Mouse (Mus musculus) thymus, postnatal 25 days (tissue): ENCODE measurements around the gene Fam78a.

Experiments
- DNase-seq: peaks from one replicate; pipeline ENCODE4 v3.0.0; 2022

Gene Fam78a

DNA sequence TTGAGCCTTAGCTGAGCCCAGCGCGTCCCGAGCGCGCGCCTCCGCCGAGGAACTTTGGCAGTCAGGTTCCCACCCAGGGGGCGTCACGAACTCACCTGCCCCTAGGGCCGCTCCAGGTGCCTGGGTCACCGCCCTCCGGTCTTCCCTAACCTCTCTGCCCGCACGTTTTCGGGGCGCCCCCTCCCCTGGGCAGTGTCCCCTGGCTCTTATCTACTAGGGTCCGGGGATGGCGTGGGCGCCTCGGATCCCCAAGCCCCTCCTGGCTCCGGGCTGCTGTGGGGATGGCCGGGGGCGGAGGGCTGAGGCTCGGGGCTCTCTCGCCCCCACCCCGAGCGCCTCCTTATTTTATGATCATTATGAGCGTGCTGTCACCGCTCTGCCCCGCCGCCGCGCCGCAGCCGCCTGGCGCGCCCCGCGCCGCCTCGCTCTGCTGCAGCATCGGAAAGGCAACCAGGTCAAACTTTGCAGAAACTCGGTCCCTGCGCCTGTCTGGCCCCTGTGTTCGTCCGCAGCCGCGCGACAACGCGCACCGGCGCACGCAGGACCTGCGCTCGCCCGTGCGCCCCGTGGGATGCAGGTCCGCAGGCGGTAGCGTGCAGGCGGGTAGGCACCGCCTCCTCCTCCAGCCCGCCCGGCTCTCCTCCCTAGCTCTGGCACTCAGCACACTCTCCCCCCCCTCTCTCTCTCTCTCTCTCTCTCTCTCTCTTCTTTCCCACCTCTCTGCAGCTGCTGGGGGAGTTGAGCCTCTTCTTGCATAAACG is at the start of gene Fam78a:
Gene Fam78a, minus strand, starts transcription at position 747 of the 761 bp plus-strand sequence.
- DNase-seq: peak; percentile 76

DNA sequence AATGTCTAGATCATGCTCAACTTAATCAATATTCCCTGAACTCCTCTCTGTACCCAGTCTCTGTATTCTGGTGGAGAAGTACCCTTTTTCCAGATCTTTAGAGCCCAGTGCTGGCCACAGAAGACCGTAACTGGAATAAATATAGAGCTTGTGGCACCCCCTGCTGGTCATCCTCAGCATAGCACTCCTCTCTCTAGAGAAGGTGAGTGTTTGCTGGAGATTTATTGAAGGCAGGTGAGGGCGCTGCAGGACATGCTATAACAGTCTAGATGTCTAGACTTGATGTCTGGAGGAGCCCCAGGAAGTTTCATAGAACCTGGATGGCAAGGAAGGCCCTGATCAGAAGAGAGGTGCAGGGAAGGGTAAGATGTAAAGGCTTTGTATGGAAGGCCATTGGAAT is 49.4 kb upstream of the Fam78a start:
- peak; percentile 95 for DNase-seq

DNA sequence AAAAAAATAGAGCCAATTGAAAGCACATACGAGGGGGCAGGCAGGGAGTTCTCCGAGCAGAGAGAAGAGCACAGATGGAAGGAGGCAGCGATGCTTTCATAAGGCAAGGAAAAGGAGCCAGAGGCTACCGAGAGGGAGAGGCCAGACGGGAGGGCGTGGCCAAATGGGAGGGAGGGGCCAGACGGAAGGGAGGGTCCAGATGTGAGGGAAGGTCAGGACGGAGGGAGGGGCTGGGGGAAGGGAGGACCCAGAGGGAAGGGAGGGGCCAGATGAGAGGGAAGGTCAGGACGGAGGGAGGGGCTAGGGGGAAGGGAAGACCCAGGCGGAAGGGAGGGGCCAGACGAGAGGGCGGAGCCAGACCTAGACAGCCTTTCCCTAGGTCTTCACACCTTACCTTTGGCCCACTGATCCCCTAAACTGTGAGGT is 47.9 kb upstream of the Fam78a start:
- no peak for DNase-seq

DNA sequence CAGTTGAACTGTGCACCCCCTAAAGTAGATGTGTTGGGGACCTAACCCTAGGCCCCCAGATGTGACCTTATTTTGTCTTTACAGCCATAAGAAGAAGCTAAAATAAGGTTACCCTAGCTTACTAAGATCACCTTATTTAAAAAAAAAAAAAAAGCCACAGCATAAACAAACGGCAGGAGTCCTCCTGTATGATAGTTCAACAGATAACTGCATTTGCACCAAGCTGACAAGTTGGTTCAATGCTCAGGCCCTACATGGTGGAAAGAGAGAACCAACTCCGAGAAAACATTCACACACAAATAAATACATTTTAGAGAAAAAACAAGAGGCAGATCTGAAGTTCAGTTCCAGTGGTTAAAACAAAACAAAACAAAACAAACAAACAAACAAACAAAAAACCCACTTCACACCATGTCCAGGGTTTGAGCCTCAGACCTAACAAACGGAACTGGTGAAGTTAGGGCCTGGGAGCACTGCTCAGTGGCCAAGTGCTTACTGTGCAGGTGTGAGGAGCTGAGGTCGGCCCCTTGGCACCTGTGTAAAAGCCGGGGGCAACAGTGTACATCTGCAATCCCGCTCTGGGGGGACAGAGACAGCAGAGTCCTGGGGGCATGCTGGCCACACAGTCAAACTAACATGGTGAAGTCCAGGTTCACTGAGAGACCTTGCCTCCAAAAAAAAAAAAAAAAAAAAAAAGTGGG is 47.4 kb upstream of the Fam78a start:
- no peak for DNase-seq

DNA sequence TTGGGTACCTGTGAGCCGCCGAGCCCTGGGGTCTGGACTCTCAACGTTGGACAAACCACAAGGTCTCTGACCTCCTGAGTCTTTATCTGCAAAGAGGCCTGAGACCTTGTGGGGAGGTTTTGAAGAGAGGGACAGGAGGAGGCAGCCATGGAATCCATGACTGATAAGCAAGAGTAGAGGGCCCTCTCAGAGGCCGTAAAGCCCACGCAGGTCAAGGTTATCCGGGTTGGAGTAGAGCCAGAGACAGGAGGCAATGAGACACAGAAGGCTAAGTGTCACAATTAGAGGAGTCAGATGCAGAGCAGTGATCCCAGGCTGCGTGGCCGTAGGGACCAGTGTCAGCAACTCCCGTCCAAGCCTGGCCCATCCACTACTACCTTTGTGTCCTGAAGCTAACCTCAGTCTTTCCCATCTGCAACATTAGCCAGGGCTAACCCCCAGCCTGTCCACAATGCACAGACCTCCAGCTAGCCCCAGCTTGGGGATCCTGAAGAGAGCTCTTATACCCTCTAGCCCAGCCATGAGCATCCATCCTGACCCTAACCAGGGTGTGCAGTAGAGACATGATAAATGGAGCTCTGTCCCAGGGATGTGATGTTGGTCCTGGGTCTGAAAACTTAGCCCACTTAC is 46.7 kb upstream of the Fam78a start:
- DNase-seq: no peak

DNA sequence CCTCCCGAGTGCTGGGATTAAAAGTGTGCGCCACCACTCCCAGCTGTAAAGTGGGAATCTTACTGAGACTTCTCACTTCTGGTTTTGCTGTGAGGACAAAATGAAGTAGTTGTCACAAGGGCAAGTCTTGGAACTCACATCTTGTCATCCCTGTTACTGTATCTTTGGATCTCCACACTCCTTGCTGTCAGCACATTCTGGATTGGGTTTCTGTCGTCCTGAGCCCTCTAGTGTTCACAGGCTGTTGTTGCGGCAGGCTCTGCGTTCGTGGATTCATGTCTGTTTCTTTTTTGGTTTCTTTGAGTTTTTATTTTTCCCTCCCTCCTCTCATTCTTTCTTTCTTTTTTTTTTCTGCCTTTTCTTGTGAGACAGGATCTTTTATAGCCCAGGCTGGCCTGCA is 45.8 kb upstream of the Fam78a start:
- peak; percentile 69 for DNase-seq

DNA sequence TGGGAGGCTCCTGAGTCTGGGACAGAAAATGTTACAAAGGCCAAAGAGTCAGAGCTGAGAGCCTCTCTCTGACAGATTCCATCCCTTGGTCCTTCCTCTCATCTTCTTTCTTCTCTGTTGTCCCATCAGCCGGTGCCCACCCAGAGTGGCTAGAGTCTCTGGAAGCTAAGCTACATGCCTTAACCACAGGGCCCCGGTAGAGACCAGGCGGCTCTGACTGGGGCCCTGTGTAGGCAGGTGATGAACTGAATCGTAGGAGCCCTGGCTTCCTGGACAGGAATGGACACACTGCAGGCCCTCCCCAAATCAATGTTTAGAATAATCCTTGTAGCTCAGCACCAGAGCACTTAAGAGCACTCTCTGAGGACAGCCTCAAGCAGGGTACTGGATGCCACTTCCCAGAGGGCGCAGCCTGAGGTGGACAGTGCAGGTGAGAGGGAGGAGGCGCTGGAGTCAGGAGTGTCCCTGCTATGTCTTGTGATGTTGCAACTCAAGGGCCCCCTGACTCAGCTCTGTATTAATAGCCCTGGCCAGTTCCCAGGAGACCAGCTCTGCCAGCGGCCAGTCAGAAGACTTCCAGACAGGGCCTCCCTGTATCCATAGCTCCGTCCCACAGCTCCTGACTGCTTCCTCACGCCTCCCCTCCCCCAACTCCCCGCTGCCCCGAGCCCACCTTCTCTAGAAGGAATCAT is 44.9 kb upstream of the Fam78a start:
- DNase-seq: no peak

DNA sequence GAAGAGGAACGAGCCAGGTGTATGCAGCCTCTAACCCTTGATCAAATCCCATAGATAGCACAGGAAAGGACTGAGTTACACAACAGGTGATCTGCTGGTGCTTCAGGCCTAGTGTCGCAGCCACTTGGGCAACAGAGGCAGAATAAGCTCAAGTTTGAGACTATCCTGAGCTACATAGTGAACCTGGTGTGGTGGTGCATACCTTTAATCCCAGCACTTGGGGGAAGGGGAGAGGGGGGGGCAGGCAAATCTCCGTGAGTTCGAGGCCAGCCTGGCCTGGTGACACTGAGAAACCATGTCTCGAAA is 43.8 kb upstream of the Fam78a start:
- no peak for DNase-seq

DNA sequence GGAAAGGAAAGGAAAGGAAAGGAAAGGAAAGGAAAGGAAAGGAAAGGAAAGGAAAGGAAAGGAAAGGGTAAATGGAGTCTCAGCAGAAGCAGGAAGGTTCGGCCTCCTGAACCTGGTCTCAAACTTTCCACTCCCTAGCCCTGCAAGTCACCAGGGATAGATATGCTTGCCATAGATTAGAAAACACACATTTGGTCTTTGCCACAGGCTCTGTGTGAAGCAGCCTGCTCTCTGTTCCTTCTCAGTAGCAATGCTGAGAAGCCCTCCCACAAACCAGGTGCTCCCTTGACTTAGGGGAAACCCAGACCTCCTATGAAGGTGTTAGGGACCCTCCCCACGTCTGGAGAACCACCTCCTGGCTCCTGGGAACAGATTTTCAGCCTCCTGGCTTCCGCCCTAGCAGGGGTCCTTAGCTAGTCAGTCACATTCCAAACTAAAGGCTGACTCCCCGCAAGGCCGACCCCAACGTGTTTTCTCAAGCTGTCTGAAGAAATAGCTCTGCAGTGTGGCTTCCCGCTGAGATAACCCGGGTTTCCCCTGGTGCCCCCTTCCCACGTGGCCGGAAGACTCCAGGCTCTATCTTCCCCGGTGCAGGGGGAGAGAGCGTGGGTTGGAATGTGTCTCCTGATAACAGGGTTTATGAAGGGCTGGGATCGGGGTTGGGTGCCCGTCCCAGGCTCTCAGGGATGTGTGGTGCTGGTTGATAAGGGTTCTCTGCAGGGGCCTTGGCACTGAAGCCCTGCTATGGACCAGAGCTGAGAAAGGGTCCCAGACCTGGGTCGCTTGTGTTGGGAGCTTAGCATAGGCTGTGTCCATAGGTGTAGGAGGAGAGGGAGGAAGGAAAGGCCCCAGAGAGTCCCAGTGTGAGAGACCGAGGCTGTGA is 43.2 kb upstream of the Fam78a start:
- peak; percentile 42 for DNase-seq

DNA sequence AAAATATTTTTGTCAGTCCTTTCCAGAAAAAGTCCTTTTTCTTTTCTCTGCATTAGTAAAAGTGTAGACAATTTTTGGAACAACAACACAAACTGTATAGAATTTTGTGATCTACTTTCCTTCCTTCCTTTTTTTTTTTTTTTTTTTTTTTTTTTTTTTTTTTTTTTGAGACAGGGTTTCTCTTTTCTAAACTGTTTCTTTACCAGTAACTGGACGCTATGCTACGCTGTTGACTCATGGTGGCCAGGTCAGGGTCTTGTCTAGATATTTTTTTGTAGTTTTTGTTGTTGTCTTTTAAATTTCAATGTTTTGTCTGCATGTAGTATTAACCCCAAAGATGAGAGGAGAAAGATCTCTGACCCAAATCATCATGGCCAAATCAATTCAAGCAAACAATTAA is 37.1 kb upstream of the Fam78a start:
- DNase-seq: no peak

DNA sequence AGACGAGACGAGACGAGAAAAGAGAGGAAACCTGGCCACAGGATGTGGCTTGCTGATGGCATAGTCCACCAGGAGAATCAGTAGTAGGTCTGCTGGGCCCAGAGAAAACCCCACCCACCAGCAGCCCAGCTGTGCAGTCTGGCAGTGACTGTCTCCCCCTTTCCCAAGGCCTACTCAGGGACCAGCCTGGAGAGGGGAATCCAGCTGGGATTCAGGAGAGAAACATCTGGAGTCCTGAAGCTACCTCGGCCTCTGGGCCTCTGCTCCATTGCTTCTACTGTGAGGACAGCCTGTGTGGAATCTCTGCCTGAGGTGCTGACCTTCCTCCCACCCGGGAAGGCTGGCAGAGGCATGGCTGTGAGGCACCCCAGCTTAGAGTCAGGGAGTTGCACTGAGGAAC is 36.5 kb upstream of the Fam78a start:
- DNase-seq: peak; percentile 53

DNA sequence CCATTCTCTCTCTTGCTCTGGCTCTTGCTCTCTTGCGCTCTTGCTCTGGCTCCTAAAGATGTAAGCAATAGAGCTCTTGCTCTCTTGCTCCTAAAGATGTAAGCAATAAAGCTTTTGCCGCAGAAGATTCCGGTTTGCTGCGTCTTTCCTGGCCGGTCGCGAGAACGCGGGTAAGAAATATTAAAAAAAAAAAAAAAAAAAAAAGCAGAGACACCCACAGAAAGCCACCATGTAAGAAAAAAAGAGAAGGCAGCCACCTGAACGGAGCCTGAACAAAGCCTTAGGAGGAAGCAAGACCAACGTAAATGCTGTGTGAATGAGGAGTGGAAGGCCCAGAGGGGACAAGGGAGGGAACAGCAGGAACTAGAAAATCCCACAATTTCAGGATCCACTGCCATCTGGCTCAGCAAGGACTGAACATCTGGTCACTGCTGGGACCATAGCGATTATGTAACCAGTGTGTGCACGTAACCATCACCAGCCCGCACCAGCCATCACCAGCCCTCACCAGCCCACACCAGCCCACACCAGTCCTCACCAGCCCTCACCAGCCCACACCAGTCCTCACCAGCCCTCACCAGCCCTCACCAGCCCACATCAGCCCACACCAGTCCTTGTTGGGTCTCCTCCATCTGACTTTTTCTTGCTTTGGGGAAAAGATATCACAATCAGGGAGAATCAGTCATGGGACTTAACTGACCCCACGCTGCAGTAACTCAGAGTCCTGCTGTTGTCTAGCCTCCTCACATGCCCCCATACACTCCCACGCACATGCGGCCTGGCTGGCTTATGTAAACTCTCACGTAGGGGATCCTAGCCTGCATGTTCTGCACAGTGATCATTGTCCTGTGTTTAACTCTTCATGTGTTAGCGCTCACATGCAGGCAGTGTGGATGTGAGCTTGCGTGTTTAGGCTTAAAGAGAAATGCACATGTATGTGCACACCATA is 35.4 kb upstream of the Fam78a start:
- no peak for DNase-seq

DNA sequence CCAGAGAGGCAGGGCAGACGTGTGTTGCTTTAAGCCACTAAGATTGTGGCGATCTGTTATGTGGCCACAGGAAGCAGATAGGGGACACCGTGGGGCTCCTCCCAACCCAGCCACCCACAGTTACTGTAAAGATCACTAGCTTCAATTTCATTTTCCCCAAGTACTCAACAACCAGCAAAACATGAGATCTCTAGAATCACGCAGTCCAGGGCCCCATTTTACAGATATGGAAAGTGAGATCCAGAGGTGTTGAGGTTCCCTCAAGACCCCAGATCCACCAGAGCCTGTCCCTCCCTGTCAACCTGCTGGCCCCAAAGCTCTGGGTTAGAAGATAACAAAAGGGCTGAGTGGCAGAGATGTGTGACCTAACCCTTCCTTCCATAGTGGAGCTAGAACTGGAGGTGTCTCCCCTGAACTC is 31.2 kb upstream of the Fam78a start:
- DNase-seq: no peak

DNA sequence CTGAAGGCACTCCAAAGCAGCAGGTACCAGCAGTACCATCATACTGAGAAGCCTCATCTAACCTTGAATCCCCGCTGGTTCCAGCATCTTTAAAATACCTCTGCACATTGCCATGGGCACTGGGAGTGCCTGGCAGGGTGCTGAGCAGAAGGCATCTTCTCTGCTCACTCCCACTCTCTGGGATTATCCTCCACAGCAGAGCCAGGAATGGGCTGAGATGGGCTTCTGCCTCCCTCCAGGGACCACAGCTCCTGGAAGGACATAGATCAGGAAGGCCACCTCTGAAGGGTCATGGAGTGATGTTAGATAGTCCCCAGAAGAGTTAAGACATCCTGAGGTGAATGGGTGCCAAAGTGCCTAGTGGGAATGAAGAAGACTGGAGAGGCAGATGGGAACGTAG is 27.9 kb upstream of the Fam78a start:
- DNase-seq: no peak

DNA sequence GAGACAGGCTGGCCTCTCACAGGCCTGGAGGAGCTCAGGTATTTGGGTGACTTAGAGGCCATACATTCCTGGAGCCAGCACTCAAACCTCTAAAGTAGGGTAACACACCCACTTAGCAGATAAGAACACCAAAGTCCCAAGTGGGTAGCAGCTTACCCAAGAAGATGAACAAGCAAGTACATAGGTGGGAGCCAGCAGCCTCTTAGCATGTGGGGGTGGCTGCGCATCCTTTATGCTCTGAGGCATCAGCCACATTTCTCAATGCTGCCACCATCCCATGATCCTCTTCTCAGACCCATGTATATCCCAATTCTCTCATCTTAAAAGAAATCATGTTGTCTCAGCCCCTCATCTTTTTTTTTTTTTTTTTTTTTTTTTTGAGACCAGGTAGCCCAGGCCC is 26.6 kb upstream of the Fam78a start:
- no peak for DNase-seq

DNA sequence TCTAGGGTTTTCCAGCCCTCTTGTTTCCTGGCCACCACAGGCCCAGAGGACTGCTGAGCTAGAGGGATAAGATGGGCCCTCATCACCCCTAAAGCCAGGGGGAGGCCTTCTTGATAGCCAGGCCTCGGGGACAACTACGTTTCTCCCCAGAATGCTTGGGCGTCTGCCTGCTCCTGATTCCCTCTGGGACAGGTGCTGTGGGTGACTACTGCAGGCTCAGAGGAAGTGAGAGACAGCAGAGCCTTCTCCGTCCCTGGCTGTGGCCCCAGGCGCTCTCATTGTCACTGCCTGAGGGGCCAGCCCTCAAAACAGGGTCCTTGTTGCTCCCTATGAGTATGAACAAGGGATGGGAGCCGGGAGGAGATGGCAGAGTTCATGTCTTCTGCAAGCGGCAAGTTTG is 21.3 kb upstream of the Fam78a start:
- DNase-seq: no peak

DNA sequence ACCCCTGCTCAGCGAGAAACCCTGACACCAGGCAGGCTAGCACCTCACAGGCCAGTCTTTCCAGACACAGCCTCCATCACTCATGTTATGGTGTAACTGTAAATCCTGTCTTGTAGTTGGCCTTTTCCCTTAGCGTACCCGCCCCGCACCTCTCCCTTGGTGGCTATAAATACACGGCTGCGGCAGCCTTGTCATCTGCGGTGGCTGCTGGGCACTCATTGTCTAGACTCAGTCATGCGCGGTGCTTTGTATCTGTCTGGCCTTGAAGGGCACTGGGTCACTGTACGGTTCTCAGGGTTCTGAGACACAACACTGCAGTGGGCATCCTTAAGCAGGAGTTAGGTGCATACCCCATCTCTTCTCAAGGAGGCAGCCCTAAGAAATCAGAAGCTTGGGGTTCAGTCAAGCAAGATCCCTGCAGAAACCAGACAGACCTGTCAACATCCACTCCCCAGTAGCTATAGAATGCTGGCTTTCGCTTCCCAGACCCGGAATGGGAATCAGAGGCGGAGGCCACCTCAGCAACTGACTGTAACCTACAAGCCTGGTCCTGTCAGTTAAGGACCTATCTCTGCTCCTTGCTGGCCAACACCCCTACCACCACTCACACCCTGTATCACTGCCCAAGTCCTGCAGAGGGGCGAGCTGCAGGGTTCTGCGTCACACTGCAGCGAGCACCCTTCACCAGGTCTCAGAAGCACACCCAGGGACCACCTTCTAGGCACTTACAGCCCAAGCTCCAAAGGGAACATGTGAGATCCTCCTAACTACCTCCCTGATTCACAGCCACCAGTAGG is 20.7 kb upstream of the Fam78a start:
- DNase-seq: no peak

DNA sequence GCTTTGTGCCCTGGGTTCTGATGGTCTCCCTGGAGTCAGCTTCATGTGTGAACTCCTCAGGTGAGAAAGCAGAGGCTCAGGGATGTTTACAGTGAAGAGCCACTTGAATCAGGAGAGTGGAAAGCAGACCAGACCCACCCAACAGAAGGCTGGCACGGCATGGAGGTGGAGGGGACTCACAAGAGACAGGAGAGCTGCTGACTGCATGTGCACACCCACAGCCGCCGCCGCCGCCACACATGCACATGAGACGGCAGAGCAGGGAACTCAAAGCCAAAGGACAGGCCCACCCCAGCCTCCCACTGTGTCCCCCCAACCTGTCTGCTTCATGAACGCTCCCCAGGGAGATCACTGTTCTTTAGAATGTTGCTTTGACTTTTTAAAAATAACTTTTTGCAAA is 19.5 kb upstream of the Fam78a start:
- no peak for DNase-seq

DNA sequence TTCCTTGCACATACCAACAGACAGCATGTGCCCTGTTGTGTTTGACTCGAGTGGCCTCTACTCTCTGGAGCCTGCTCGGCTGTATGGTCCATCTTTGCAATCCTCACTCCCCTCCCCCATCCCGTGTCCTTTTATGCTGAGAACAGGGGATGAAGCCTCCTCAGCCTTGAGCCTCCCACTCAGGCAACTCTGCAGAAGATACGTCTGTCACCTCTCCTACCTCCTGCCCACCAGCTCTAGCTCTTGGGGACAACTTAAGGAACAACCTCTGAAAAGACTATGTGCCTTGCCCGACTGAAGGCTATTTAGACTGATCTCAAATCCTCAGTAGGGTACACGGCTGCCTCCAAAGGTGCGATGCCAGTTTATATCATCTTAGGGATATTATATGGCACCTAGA is 18.9 kb upstream of the Fam78a start:
- no peak for DNase-seq

DNA sequence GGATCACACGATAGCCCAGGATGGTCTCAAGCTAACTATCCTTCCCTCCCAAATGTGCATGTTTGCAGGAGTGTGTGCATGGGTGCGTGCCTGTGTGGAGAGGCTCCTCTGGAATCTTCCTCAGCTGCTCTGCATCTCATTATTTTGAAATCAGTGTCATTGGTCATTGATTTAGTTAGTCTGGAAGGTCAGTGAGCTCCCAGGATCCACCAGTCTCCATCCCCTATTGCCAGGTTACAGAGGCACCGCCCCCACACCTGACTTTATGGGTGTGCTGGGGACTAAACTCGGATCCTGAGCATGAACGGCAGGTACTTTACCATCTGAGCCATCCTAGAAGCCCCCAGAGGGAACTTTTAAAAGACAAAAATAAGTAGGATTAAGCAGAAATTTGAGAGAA is 18.3 kb upstream of the Fam78a start:
- no peak for DNase-seq

DNA sequence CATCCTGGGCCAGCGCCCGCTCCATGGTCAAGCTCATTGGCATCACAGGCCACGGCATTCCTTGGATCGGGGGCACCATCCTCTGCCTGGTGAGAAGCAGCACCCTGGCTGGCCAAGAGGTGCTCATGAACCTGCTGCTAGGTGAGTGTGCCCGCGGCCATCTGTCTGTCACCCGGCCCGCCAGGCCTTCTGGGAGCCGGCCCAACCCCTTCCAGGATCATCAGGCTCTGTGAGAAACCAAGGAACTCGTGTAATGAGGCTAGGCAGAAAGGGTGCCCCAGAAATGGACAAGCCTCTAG is 11.4 kb upstream of the Fam78a start:
- DNase-seq: no peak
